10 mouse cellular contexts compared by ENCODE assay signal in genomic region chr12:100728646-100729485, GRCm38 (mm10). TPM values are rescaled to one million over a fixed set of nuclear protein-coding genes. Genes with fewer than 3 reads are reported as not detected.
DNase-seq lines count a peak whose midpoint lies in the region; ATAC-seq and TF ChIP-seq lines count a peak whose summit lies in the region.
"Had no signal": no experiment of that assay in that cellular context is flagged by ENCODE, and none has a peak within 500 bp of the region (broad histone marks: within the 10 kb centered on the region; RNA-seq: fewer than 3 reads in every experiment).

No protein-coding gene starts in this region.

- peak overlapping the region; percentile 54 for H3K4me3 ChIP-seq in bone marrow macrophage, adult 2 months (ENCODE audit: insufficient read depth, low read length)
- H3K4me3 ChIP-seq in midbrain, embryonic 10.5 days, result no peak overlapping the region
- no peak overlapping the region for H3K4me3 ChIP-seq in forebrain, embryonic 14.5 days (ENCODE audit: low read depth, low read length)
- H3K4me3 ChIP-seq in left cerebral cortex, adult 2 months, result no peak overlapping the region

- 81% methylated on average over 14 of the region's 14 CpGs for WGBS in midbrain, embryonic 10.5 days
- WGBS in forebrain, embryonic 14.5 days, result 76% methylated on average over 14 of the region's 14 CpGs

- H3K36me3 ChIP-seq in splenic B cell, adult 2 months (ENCODE audit: control insufficient read depth, insufficient read depth, low read length, poor library complexity, severe bottlenecking), result no peaks in the 10 kb centered on the region
- H3K36me3 ChIP-seq in midbrain, embryonic 10.5 days, result no peaks in the 10 kb centered on the region
- no peaks in the 10 kb centered on the region for H3K36me3 ChIP-seq in forebrain, embryonic 14.5 days (ENCODE audit: control insufficient read depth, insufficient read depth, low read length)

- H3K9me3 ChIP-seq in midbrain, embryonic 10.5 days (replicated peaks), result 0 out of 2 replicates have a peak, but pooled peaks cover 2% of the 10 kb centered on the region
- no peaks in the 10 kb centered on the region for H3K9me3 ChIP-seq in forebrain, embryonic 14.5 days (replicated peaks; ENCODE audit: control insufficient read depth, low read length)

- TF ChIP-seq CTCF in bone marrow macrophage, adult 2 months (IDR thresholded peaks at IDR 0.05; ENCODE audit: low read depth, low read length), result no peak
- TF ChIP-seq CTCF in left cerebral cortex, adult 2 months (IDR thresholded peaks at IDR 0.05), result no peak

- intact Hi-C loops in left cerebral cortex, adult 2 months (cut with DNase I), result loop anchor here (5.0 kb wide), 1 partner anchor 33 kb away; no protein-coding TSS in a partner anchor

- ATAC-seq in CD4-positive, CD25-positive, alpha-beta regulatory T cell, adult 4 months, result no peak
- ATAC-seq in forebrain, embryonic 14.5 days, result no peak
- ATAC-seq: hindbrain, postnatal 0 days had no signal

- H3K27me3 ChIP-seq in splenic B cell, adult 2 months (ENCODE audit: control insufficient read depth, insufficient read depth, low read length, poor library complexity, severe bottlenecking), result no peaks in the 10 kb centered on the region
- H3K27me3 ChIP-seq in midbrain, embryonic 10.5 days (ENCODE audit: low read depth, poor library complexity, severe bottlenecking), result no peaks in the 10 kb centered on the region
- H3K27me3 ChIP-seq in forebrain, embryonic 14.5 days (replicated peaks; ENCODE audit: control insufficient read depth, insufficient read depth, low read length), result no peaks in the 10 kb centered on the region

- peak; percentile 40 for DNase-seq in CD4-positive, CD25-positive, alpha-beta regulatory T cell, adult 2 months (ENCODE audit: low read depth, low spot score)
- peak; percentile 7 for DNase-seq in lung, postnatal 14 days
- DNase-seq in splenic B cell, adult 2 months (ENCODE audit: low read depth, low spot score), result peak; percentile 58
- no peak for DNase-seq in midbrain, embryonic 10.5 days (ENCODE audit: low spot score)
- DNase-seq in forebrain, embryonic 14.5 days (ENCODE audit: low spot score), result no peak
- no peak for DNase-seq in left cerebral cortex, adult 2 months (ENCODE audit: extremely low spot score in 1 of 2, low spot score in 2 of 2)
- DNase-seq: layer of hippocampus, postnatal 36 days had no signal

- no peak for TF ChIP-seq POLR2A in bone marrow macrophage, adult 2 months (IDR thresholded peaks at IDR 0.05; ENCODE audit: borderline replicate concordance, low read depth, low read length)

- H3K9ac ChIP-seq in forebrain, embryonic 14.5 days (ENCODE audit: low read length), result no peak overlapping the region

- peaks cover 21% of the 10 kb centered on the region for H3K4me1 ChIP-seq in bone marrow macrophage, adult 2 months (ENCODE audit: control insufficient read depth, insufficient read depth, low read length)
- H3K4me1 ChIP-seq in midbrain, embryonic 10.5 days, result peaks cover 3% of the 10 kb centered on the region
- 0 out of 2 replicates have a peak, but pooled peaks cover 3% of the 10 kb centered on the region for H3K4me1 ChIP-seq in forebrain, embryonic 14.5 days (ENCODE audit: control insufficient read depth, insufficient read depth, low read length)

- H3K27ac ChIP-seq in bone marrow macrophage, adult 2 months (ENCODE audit: insufficient read depth, low read depth, low read length), result peak overlapping the region; percentile 94
- no peak overlapping the region for H3K27ac ChIP-seq in midbrain, embryonic 10.5 days (replicated peaks)
- no peak overlapping the region for H3K27ac ChIP-seq in forebrain, embryonic 14.5 days (ENCODE audit: low read depth, low read length)
- H3K27ac ChIP-seq in left cerebral cortex, adult 2 months, result no peak overlapping the region
- H3K27ac ChIP-seq: hindbrain, postnatal 0 days had no signal

- no peak overlapping the region for H3K4me2 ChIP-seq in forebrain, embryonic 14.5 days (ENCODE audit: low read length)

RNA-seq across cellular contexts. Expression of gene Rps6ka5, which starts 2.1 kb away (rescaled TPM):
- 1 to 10 TPM; 3.2 to 6.2 TPM for polyA plus RNA-seq in CD4-positive, CD25-positive, alpha-beta regulatory T cell, adult 4 months (2017; shearing (Covaris generic))
- 13.7 and 15.0 TPM in 2 replicates for polyA plus RNA-seq in bone marrow macrophage, adult 2 months (2012; ENCODE audit: insufficient read depth, insufficient read length, missing spikeins)
- polyA plus RNA-seq in midbrain, embryonic 10.5 days (2016; fragmentation: Nextera tagmentation; extraction: Ambion mirVana), result 2.4 and 2.9 TPM in 2 replicates
- polyA plus RNA-seq in forebrain, embryonic 14.5 days (2014; fragmentation: Nextera tagmentation; extraction: Ambion mirVana), result 10.3 and 11.7 TPM in 2 replicates
- total RNA-seq in left cerebral cortex, adult 2 months (2021), result 10 to 100 TPM; 21.4 to 23.1 TPM

RNA-seq across cellular contexts. Expression of gene Dglucy, which starts 50.0 kb away (rescaled TPM):
- 10 to 100 TPM; 13.1 to 17.1 TPM for polyA plus RNA-seq in CD4-positive, CD25-positive, alpha-beta regulatory T cell, adult 4 months (2017; shearing (Covaris generic))
- 30.9 and 34.1 TPM in 2 replicates for polyA plus RNA-seq in bone marrow macrophage, adult 2 months (2012; ENCODE audit: insufficient read depth, insufficient read length, missing spikeins)
- polyA plus RNA-seq in midbrain, embryonic 10.5 days (2016; fragmentation: Nextera tagmentation; extraction: Ambion mirVana), result 0.06 and 0.10 TPM in 2 replicates
- 2.7 and 3.8 TPM in 2 replicates for polyA plus RNA-seq in forebrain, embryonic 14.5 days (2014; fragmentation: Nextera tagmentation; extraction: Ambion mirVana)
- total RNA-seq in left cerebral cortex, adult 2 months (2021), result 10 to 100 TPM in 1 of 2 experiments, 1 to 10 TPM in 1; 9.4 to 10.2 TPM

Comparison
In these comparisons a context has a peak if more than half of its experiments do, and no peak if none do; other contexts are left out.
1. DNase-seq: peak in CD4-positive, CD25-positive, alpha-beta regulatory T cell, adult 2 months (single experiment), lung, postnatal 14 days (single experiment) and splenic B cell, adult 2 months (single experiment); none in midbrain, embryonic 10.5 days (single experiment), forebrain, embryonic 14.5 days (single experiment) and left cerebral cortex, adult 2 months (0 of 2).